Mouse (Mus musculus) C2C12 (cell line): ENCODE results near the gene Soga1.

Source experiments
- CTCF ChIP-seq: IDR thresholded peaks from one replicate; pipeline ENCODE4 v1.5.1; 2011; ENCODE audit not compliant: control insufficient read depth, insufficient read depth, insufficient read length
- FOSL1 ChIP-seq: IDR thresholded peaks from one replicate; pipeline ENCODE4 v1.8.0; 2011; ENCODE audit warnings: mild to moderate bottlenecking, low read length; ENCODE audit not compliant: poor library complexity, insufficient read depth, severe bottlenecking
- MAX ChIP-seq: IDR thresholded peaks from one replicate; pipeline ENCODE4 v1.6.1; 2011; ENCODE audit warnings: mild to moderate bottlenecking, control low read depth
- MYOG ChIP-seq: IDR thresholded peaks from one replicate; pipeline ENCODE4 v1.6.1; 2011; ENCODE audit not compliant: control insufficient read depth, insufficient read length; ENCODE audit errors: extremely low read depth
- USF1 ChIP-seq: IDR thresholded peaks from one replicate; pipeline ENCODE4 v1.6.1; 2011; ENCODE audit warnings: low read depth, mild to moderate bottlenecking, control low read depth, moderate library complexity

DNA sequence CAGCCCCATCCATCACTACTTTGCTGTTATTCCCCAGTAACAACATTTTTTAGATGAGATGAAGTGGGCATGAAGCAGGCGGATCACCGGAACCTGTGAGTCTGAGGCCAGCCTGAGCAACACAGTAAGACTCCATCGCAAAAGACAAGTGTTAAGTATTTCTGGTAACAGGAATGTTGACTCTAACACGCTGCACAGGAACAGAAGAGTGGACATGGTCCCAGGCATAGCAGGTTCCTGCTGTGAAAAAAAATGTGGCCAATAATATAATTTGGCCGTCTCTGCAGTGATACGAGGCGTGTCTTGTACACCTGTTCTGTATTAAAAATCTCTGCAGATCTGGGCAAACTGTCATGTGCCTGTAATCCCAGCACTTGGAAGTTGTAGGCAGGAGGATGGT lies 43.7 kb downstream of the Soga1 start:
- no peak for TF ChIP-seq CTCF
- TF ChIP-seq MYOG = no peak
- TF ChIP-seq USF1 = no peak
- no peak for TF ChIP-seq FOSL1
- TF ChIP-seq MAX = no peak
